Mouse (Mus musculus) liver, embryonic 12.5 days (tissue): ENCODE data around the gene Adarb2. TPM values are rescaled to one million over a fixed set of nuclear protein-coding genes. Genes with fewer than 3 reads are reported as not detected.

Source experiments
- ATAC-seq: fragments of 200-750 bp; cut with Nextera tagmentation; 2 replicates; pipeline ENCODE4 v1.8.0; 2017; ENCODE audit warnings: moderate number of reproducible peaks, mild to moderate bottlenecking, moderate library complexity
- H3K27ac ChIP-seq: fragments of 300-500 bp; sonication (generic); 2 replicates; pipeline ENCODE4 v1.5.1; 2016; ENCODE audit warnings: mild to moderate bottlenecking
- H3K27me3 ChIP-seq: fragments of 300-500 bp; sonication (generic); replicated peaks from 2 replicates; pipeline ENCODE4 v1.6.1; 2016; ENCODE audit warnings: mild to moderate bottlenecking, moderate library complexity
- H3K36me3 ChIP-seq: fragments of 300-500 bp; sonication (generic); 2 replicates; pipeline ENCODE4 v1.6.1; 2016; ENCODE audit warnings: mild to moderate bottlenecking, moderate library complexity
- H3K4me1 ChIP-seq: fragments of 300-500 bp; sonication (generic); 2 replicates; pipeline ENCODE4 v1.6.1; 2016
- H3K4me2 ChIP-seq: fragments of 300-500 bp; sonication (generic); 2 replicates; pipeline ENCODE4 v1.6.1; 2016; ENCODE audit warnings: mild to moderate bottlenecking, moderate library complexity
- H3K4me3 ChIP-seq: fragments of 300-500 bp; sonication (generic); 2 replicates; pipeline ENCODE4 v1.5.1; 2016; ENCODE audit warnings: mild to moderate bottlenecking, moderate library complexity
- H3K9ac ChIP-seq: fragments of 300-500 bp; sonication (generic); 2 replicates; pipeline ENCODE4 v1.6.1; 2016; ENCODE audit warnings: mild to moderate bottlenecking, moderate library complexity
- H3K9me3 ChIP-seq: fragments of 300-500 bp; sonication (generic); replicated peaks from 2 replicates; pipeline ENCODE4 v1.6.1; 2016; ENCODE audit warnings: mild to moderate bottlenecking, moderate library complexity
- WGBS: fragments of 180-500 bp; shearing (Covaris S2); methylation state at CpG from one replicate; pipeline ENCODE4 v1.1.7; 2016; ENCODE audit not compliant: insufficient replicate concordance; 5-methylcytosine and 5-hydroxymethylcytosine counted together
- polyA plus RNA-seq: library from polyadenylated mRNA; unstranded; fragments of >200 nt; fragmentation: Nextera tagmentation; extraction: Ambion mirVana; gene quantifications from 2 replicates; pipeline ENCODE4 v1.2.1, GENCODE M21; 2016

Gene Adarb2
- polyA plus RNA-seq, 1 experiment from 2014 or later = 0.35 TPM

GRCm38 (mm10) chr13:8616685-8617084 lies 414.0 kb downstream of the Adarb2 start:
- no peak overlapping the region for H3K27ac ChIP-seq
- no peaks in the 10 kb centered on the region for H3K27me3 ChIP-seq
- 76% methylated on average over 1 of the region's 1 CpGs for WGBS
- H3K9ac ChIP-seq = no peak overlapping the region
- no peak overlapping the region for H3K4me3 ChIP-seq
- no peaks in the 10 kb centered on the region for H3K4me1 ChIP-seq
- no peaks in the 10 kb centered on the region for H3K9me3 ChIP-seq
- no peak overlapping the region for H3K4me2 ChIP-seq
- no peak for ATAC-seq
- H3K36me3 ChIP-seq = no peaks in the 10 kb centered on the region

DNA sequence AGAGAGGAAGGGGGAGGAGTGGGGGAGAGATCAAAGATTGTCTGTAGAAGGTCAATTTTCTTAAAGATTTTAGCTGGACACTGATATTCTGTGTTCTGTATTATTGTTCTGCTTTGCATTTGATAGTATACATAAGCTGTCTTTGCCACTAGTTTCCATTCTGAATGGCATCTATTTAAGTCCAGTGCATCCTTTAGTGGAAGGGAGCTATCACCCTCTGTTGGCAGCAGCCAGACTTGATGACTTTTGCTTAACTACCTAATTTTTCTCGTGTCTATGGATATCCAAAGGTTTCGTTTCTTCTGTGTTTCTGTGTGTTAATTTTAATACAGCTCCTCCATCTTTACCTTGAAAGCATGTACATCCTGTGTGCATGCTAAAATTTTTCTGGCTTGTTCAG lies 419.6 kb downstream of the Adarb2 start:
- H3K9me3 ChIP-seq = no peaks in the 10 kb centered on the region
- H3K4me2 ChIP-seq = no peak overlapping the region
- no peaks in the 10 kb centered on the region for H3K27me3 ChIP-seq
- H3K27ac ChIP-seq = no peak overlapping the region
- no peak overlapping the region for H3K9ac ChIP-seq
- H3K4me1 ChIP-seq = no peaks in the 10 kb centered on the region
- no peak overlapping the region for H3K4me3 ChIP-seq
- no peaks in the 10 kb centered on the region for H3K36me3 ChIP-seq
- no peak for ATAC-seq
- 60% methylated on average over 2 of the region's 2 CpGs for WGBS

GRCm38 (mm10) chr13:8629565-8629964 lies 426.9 kb downstream of the Adarb2 start:
- ATAC-seq = no peak
- Histone ChIP-seq H3K9me3 (no peaks in the 10 kb centered on the region), H3K4me1 (peaks cover 12% of the 10 kb centered on the region), H3K4me3 (no peak overlapping the region), H3K36me3 (no peaks in the 10 kb centered on the region), H3K4me2 (no peak overlapping the region), H3K27ac (no peak overlapping the region), H3K9ac (no peak overlapping the region), H3K27me3 (no peaks in the 10 kb centered on the region)
- WGBS = 58% methylated on average over 6 of the region's 6 CpGs

GRCm38 (mm10) chr13:8631618-8632017 lies 429.0 kb downstream of the Adarb2 start:
- no peak overlapping the region for H3K4me2 ChIP-seq
- ATAC-seq = no peak
- H3K36me3 ChIP-seq = no peaks in the 10 kb centered on the region
- peaks cover 12% of the 10 kb centered on the region for H3K4me1 ChIP-seq
- H3K9ac ChIP-seq = no peak overlapping the region
- no peaks in the 10 kb centered on the region for H3K27me3 ChIP-seq
- H3K27ac ChIP-seq = no peak overlapping the region
- no peaks in the 10 kb centered on the region for H3K9me3 ChIP-seq
- H3K4me3 ChIP-seq = no peak overlapping the region
- WGBS = 72% methylated on average over 1 of the region's 1 CpGs

GRCm38 (mm10) chr13:8632072-8632471 lies 429.4 kb downstream of the Adarb2 start:
- Histone ChIP-seq H3K9me3 (no peaks in the 10 kb centered on the region), H3K4me1 (peaks cover 12% of the 10 kb centered on the region), H3K27ac (no peak overlapping the region), H3K27me3 (no peaks in the 10 kb centered on the region), H3K4me2 (no peak overlapping the region), H3K36me3 (no peaks in the 10 kb centered on the region), H3K4me3 (no peak overlapping the region), H3K9ac (no peak overlapping the region)
- ATAC-seq = peak; percentile 70; the same call in 1 of the 2 replicates
- WGBS = 22% methylated on average over 5 of the region's 5 CpGs

GRCm38 (mm10) chr13:8633385-8634337 lies 431.0 kb downstream of the Adarb2 start:
- no peaks in the 10 kb centered on the region for H3K27me3 ChIP-seq
- no peak for ATAC-seq
- 67% methylated on average over 5 of the region's 5 CpGs for WGBS

DNA sequence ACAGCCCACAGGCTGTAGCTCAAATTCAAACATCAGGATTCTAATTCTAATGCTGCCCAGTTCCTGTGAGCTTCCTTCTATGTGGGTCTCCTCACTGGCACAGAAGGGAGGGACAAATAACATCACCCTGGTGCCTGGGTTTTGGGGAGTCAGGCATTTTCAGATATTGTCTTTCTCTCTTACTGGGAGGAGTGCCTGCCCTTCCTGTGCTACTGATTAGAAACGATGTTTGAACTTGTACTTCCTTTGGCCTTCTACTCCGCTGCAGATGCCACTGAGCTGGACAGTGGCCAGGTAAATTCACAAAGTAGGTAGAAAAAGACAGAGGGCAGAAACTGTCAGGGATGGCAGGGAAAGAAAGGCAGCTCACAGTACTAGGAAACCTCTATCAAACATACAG lies 439.4 kb downstream of the Adarb2 start:
- 24% methylated on average over 2 of the region's 2 CpGs for WGBS
- H3K9ac ChIP-seq = no peak overlapping the region
- no peaks in the 10 kb centered on the region for H3K36me3 ChIP-seq
- ATAC-seq = no peak
- no peaks in the 10 kb centered on the region for H3K27me3 ChIP-seq
- H3K9me3 ChIP-seq = no peaks in the 10 kb centered on the region
- peaks cover 25% of the 10 kb centered on the region for H3K4me1 ChIP-seq
- no peak overlapping the region for H3K27ac ChIP-seq
- H3K4me3 ChIP-seq = no peak overlapping the region
- H3K4me2 ChIP-seq = no peak overlapping the region

More at GRCm38 (mm10) chr13:8633385-8634337, 431.0 kb downstream of the Adarb2 start:
- no peaks in the 10 kb centered on the region for H3K36me3 ChIP-seq
- no peak overlapping the region for H3K4me2 ChIP-seq
- H3K27ac ChIP-seq = no peak overlapping the region
- H3K4me3 ChIP-seq = no peak overlapping the region
- H3K4me1 ChIP-seq = peaks cover 12% of the 10 kb centered on the region
- H3K9ac ChIP-seq = no peak overlapping the region
- no peaks in the 10 kb centered on the region for H3K9me3 ChIP-seq

DNA sequence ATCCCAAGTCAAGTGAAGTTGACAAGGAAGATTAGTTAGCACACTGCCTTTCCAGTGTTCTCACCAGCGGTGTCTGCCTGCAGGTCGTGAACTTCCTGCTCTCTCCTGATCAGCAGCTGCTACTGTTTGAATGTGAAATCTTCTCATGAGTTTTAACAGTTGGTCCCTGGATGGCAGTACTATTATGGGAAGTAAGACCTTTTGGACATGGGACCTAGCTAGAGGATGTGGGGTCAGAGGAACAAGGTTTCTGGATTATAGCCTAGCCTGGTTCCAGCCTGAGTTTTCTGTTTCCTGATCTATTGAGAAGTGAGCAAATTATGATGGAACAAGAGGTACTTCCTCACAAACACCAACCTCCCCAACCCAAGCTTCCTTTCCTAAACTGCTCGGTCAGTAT lies 441.3 kb downstream of the Adarb2 start:
- H3K4me1 ChIP-seq = peaks cover 25% of the 10 kb centered on the region
- no peak for ATAC-seq

GRCm38 (mm10) chr13:8644805-8645679 lies 442.4 kb downstream of the Adarb2 start:
- H3K27ac ChIP-seq = no peak overlapping the region
- ATAC-seq = 0 out of 2 replicates have a peak, but pooled peaks have one; percentile 40
- H3K4me1 ChIP-seq = peaks cover 25% of the 10 kb centered on the region
- 33% methylated on average over 9 of the region's 9 CpGs for WGBS
- no peak overlapping the region; the same call in 1 of the 2 replicates for H3K4me2 ChIP-seq
- no peak overlapping the region for H3K9ac ChIP-seq
- no peak overlapping the region for H3K4me3 ChIP-seq
- H3K36me3 ChIP-seq = no peaks in the 10 kb centered on the region
- H3K27me3 ChIP-seq = no peaks in the 10 kb centered on the region
- H3K9me3 ChIP-seq = no peaks in the 10 kb centered on the region

More for the DNA sequence above, 441.3 kb downstream of the Adarb2 start:
- H3K27ac ChIP-seq = no peak overlapping the region
- H3K4me2 ChIP-seq = no peak overlapping the region
- no peaks in the 10 kb centered on the region for H3K27me3 ChIP-seq
- H3K4me3 ChIP-seq = no peak overlapping the region
- no peaks in the 10 kb centered on the region for H3K9me3 ChIP-seq
- H3K9ac ChIP-seq = no peak overlapping the region
- H3K36me3 ChIP-seq = no peaks in the 10 kb centered on the region
- WGBS = 35% methylated on average over 3 of the region's 3 CpGs

DNA sequence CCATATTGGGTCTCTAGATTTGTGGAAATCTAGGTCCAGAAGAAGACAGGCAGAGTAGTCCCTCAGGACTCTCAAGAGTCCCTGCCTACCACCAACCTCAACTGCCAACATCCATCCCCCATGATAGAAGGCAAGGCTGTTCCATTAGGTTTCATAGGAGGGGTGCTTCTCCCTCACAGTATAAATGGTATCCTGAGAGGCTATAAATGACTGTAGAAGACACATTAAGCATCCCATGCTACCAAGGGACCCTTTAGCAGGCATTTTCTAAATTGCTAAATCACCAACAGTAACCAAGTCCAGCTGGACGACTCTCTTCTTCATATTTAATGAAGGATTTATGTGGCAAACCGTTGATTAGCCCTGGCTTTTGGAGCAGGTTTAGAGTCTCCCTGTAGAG lies 446.6 kb downstream of the Adarb2 start:
- no peak for ATAC-seq
- Histone ChIP-seq H3K4me1 (peaks cover 11% of the 10 kb centered on the region), H3K4me2 (no peak overlapping the region), H3K27me3 (no peaks in the 10 kb centered on the region), H3K27ac (no peak overlapping the region), H3K9me3 (no peaks in the 10 kb centered on the region), H3K36me3 (no peaks in the 10 kb centered on the region), H3K9ac (no peak overlapping the region), H3K4me3 (no peak overlapping the region)
- 41% methylated on average over 2 of the region's 2 CpGs for WGBS

DNA sequence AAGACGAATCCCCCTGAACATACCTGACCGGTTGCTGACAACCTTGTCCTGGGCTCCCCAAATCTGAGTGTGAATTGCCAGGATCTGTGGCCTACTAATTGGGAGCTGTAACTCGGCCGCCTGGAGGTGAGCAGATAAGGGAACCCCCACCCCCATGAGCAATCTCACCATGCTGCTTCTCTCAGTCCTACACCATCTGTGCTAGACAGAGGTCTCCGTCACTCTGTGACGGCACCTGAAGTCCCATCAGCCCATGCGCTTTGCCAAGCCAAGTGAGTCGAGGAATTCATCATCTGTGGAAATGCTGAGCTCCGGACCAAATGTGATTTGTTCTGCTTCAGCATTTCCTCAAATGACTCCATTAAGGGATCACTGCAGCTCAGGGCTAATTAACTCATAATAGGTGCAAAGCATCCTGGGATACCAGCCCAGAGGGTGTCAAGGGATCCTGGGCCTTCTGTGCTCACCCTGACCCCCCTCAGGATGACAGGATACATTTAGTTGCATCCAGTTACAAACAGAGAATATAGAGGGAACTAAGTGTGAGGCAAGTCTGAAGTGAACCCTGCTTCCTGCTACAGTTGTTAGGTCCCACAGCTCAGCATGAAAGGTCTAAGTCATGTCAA lies 462.1 kb downstream of the Adarb2 start:
- H3K36me3 ChIP-seq = no peaks in the 10 kb centered on the region
- ATAC-seq = no peak
- WGBS = 77% methylated on average over 9 of the region's 9 CpGs
- H3K27ac ChIP-seq = no peak overlapping the region
- no peaks in the 10 kb centered on the region for H3K4me1 ChIP-seq
- no peaks in the 10 kb centered on the region for H3K9me3 ChIP-seq
- H3K27me3 ChIP-seq = no peaks in the 10 kb centered on the region
- no peak overlapping the region for H3K9ac ChIP-seq
- H3K4me2 ChIP-seq = no peak overlapping the region
- H3K4me3 ChIP-seq = no peak overlapping the region
